Mouse (Mus musculus): ENCODE measurements around the gene Lrpprc.

- TF ChIP-seq POLR2A (IDR thresholded peaks at IDR 0.05; ENCODE audit: insufficient read depth, low read depth, low read length), result no peak
- no peak for TF ChIP-seq CTCF (IDR thresholded peaks at IDR 0.05)
These were observed 75.7 kb downstream of the Lrpprc start for GRCm38 (mm10) chr17:84714930-84715329.

Data from heart, adult 2 months (tissue).